Mouse (Mus musculus) bone marrow, adult 2 months (tissue): ENCODE measurements around the gene Olfr457. TPM values are rescaled to one million over a fixed set of nuclear protein-coding genes. Genes with fewer than 3 reads are reported as not detected.
"Not testable (repeated sequence)": the region's sequence is repeated elsewhere in the genome, so short reads cannot be mapped to it uniquely, and the experiment has no call there.

ENCODE experiments used
- H3K27ac ChIP-seq: fragments of 200-500 bp; 2 replicates; pipeline ENCODE4 v1.5.1; 2012; ENCODE audit warnings: low read depth, mild to moderate bottlenecking, control low read depth, inconsistent platforms, low read length; ENCODE audit not compliant: control insufficient read depth, poor library complexity, insufficient read depth
- H3K4me1 ChIP-seq: fragments of 200-500 bp; 2 replicates; pipeline ENCODE4 v1.6.1; 2011; ENCODE audit warnings: low read length; ENCODE audit not compliant: control insufficient read depth, insufficient read depth
- H3K4me3 ChIP-seq: fragments of 200-500 bp; replicated peaks from 2 replicates; pipeline ENCODE3; 2011; ENCODE audit warnings: mild to moderate bottlenecking, low read depth, low read length, control low read depth; ENCODE audit not compliant: control insufficient read depth
- CTCF ChIP-seq: fragments of 200-500 bp; IDR thresholded peaks from 2 replicates; pipeline ENCODE4 v1.5.1; 2011; ENCODE audit warnings: low read length, control low read depth; ENCODE audit not compliant: control insufficient read depth, insufficient read depth
- POLR2A ChIP-seq: fragments of 200-500 bp; IDR thresholded peaks from 2 replicates; pipeline ENCODE4 v1.6.1; 2011; ENCODE audit warnings: low read depth, mild to moderate bottlenecking, control low read depth, low read length, borderline replicate concordance; ENCODE audit not compliant: control insufficient read depth
- WGBS: fragments of 180-500 bp; shearing (Covaris S2); methylation state at CpG from one replicate; pipeline ENCODE4 v1.1.7; 2018; 5-methylcytosine and 5-hydroxymethylcytosine counted together
- polyA plus RNA-seq: library from polyadenylated mRNA; stranded (reverse); fragments of >200 nt; gene quantifications from 2 replicates; pipeline ENCODE4 v1.2.4, GENCODE M21; 2011; ENCODE audit warnings: low replicate concordance; ENCODE audit not compliant: missing spikeins, insufficient read depth, insufficient read length

The Olfr457 gene
- not detected in 2 replicates for polyA plus RNA-seq

DNA sequence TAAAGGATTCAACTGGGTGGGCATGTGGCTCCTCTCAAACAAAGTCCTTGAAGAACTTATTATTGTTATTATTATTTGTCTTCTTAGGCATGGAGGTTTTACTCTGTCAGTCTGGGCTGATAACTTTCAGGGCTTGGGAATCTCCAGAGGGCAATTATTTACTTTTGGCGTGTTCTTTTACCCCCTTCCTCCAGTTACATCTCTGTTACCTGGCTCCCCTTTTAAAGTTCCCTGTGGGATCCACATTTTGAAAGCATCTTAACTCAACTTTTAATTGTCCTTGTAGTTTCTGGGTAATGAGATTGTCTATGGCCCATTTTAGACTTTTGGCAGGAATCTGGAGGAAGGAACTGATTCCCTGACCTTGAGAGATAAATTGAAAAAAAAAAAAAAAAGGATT, at the start of gene Olfr457:
Gene Olfr457 (minus strand): TSS at position 101 of the 400 bp plus-strand sequence.
- Histone ChIP-seq H3K4me3 (no peak within 1 kb of the TSS), H3K4me1 (no peaks in the 10 kb centered on the region), H3K27ac (no peak within 1 kb of the TSS)
- TF ChIP-seq POLR2A (no peak), CTCF (no peak)
- 66% methylated on average over 1 of the region's 1 CpGs for WGBS

DNA sequence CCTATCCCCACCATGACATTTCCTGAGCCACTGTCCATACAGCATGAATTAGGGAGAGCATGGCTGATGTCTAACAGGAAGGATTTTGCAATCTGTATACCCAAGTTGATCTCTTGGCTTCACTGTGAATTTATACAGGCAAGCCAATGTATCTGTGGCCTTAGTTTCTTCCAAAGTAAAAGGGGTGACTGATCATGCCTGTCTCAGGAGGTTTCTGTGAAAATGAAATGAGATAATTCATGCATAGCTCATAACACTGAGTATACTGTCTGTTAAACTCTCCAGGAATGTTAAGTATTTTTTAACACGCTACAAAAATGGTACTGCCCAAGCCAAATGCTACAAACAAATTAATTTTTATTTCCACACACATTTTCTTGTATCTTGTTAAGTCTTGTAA, 37.3 kb upstream of the Olfr457 start:
- Histone ChIP-seq H3K27ac (no peak overlapping the region), H3K4me3 (no peak overlapping the region), H3K4me1 (no peaks in the 10 kb centered on the region)
- WGBS, result 63% methylated on average over 1 of the region's 1 CpGs
- TF ChIP-seq POLR2A, result no peak
- TF ChIP-seq CTCF, result no peak

DNA sequence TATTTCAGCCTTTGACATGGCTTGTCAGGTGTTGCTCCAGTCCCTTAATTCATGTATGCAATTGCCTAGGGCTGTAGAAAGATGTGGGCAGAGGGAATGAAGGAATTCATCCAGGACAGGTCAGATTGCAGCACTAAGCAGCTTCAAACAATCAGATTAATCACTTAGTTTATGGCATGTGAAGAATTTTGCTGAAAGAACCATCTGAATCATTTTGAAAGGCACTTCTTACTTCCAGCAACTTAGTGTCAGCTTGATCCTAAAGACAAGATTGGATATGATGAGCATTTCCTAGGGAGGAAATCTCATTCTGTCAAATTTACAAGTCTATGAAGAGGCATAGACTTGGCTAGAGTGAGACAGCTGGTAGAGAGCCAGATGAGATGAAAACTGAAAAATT, 33.2 kb upstream of the Olfr457 start:
- H3K4me3 ChIP-seq, result no peak overlapping the region
- no peak overlapping the region for H3K27ac ChIP-seq
- no peak for TF ChIP-seq POLR2A
- no peak for TF ChIP-seq CTCF
- no peaks in the 10 kb centered on the region for H3K4me1 ChIP-seq

DNA sequence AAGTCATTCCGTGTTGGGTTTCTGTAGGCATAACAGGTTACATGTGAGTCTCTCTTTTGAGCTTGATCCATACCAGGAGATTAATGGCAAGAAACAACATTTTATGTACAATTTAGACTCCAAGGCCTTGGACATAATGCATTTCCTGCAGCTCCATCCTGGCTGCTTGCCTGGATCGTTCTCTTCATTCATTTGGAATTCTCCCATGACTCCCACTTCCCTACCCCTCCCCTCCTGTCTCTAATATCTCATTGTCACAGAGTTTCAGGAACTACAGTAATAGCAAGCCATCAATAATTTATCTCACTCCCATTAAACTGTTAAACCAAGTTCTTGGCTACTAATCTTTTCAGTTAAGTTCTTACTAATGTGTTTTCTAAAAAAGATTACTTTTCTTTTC, 27.3 kb upstream of the Olfr457 start:
- no peak for TF ChIP-seq CTCF
- TF ChIP-seq POLR2A, result no peak
- Histone ChIP-seq H3K27ac (no peak overlapping the region), H3K4me1 (no peaks in the 10 kb centered on the region), H3K4me3 (no peak overlapping the region)
- 83% methylated on average over 2 of the region's 2 CpGs for WGBS

DNA sequence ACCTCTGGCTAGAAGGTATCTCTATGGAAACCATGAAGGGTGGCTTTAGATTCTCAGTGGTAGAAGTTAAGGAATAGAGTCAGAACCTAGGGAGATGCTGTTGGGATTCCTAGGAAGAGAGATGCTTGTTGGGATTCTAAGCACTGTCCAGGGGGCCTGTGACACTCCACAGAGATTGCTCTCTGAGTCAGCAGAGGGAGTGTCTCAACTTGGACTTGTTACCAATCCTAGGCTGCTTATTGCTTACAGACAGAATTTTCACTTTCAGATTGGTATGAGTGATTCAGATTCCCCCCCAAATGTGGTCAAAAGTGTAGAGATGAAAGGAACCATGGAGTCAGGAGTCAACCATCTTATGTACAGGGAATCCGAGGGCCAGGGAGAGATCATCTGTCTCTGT, 13.6 kb upstream of the Olfr457 start:
- Histone ChIP-seq H3K4me3 (no peak overlapping the region), H3K27ac (no peak overlapping the region), H3K4me1 (no peaks in the 10 kb centered on the region)
- no peak for TF ChIP-seq POLR2A
- no peak for TF ChIP-seq CTCF
- 62% methylated on average over 1 of the region's 1 CpGs for WGBS

DNA sequence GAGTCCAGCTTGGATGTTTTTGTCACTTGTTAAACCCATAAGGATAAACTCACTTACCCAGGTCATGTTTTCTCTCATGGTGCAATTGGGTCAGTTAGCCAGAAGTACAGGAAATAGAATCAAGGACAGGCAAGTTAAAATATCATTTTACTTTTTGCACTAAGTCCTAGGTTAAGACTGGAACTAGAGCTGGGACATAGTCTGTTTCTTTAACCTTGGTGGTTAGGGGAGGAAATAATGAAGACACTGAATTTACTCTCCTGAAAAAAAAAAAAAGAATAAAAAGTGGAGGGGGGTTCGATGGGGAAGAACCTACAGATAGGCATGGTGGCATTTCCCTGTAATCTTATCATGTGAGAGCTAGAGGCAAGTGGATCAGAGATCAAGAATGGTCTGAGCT, 11.0 kb upstream of the Olfr457 start, which contains the start of gene Olfr456:
Gene Olfr456 (minus strand): TSS at position 101 of the 400 bp plus-strand sequence.
- no peak within 1 kb of the TSS for H3K4me3 ChIP-seq
- no peaks in the 10 kb centered on the region for H3K4me1 ChIP-seq
- WGBS, result 74% methylated on average over 1 of the region's 1 CpGs
- no peak within 1 kb of the TSS for H3K27ac ChIP-seq
- TF ChIP-seq CTCF, result no peak
- TF ChIP-seq POLR2A, result no peak

DNA sequence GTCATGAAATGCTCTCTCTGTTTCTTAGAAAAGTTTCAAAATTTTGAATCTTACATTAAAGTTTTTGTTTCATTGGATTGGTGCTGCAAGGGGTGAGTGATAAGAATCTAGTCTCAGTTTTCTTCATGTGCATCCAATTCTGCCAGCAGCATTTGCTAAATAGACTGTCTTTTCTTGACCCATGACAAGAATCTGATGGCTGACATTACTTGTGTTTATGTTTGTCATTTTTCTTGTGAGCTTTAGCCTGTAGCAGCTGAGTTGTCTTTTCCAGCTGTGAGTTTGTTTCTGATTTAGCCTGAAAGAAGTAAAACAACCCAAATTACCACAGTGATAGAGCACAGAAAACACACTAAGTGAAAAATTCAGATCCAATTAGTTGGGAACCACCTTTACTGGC, 8.5 kb upstream of the Olfr457 start:
- Histone ChIP-seq H3K4me1 (no peaks in the 10 kb centered on the region), H3K27ac (no peak overlapping the region), H3K4me3 (no peak overlapping the region)
- TF ChIP-seq CTCF, result no peak
- TF ChIP-seq POLR2A, result no peak

DNA sequence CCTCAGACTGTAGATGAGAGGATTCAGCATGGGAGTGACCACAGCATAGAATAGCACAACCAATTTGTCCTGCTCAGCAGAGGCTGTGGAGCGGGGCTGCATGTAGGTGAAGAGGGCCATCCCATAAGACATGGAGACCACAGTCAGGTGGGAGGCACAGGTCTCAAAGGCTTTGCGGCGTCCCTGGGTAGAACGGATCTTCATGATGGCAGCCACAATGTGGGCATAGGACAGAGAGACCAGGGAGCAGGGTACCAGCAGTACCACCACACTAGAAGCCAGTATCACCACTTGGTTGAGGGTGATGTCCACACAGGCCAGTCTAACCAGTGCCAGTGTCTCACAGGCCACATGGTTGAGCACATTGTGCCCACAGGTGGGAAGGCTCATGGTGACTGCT, 4.8 kb downstream of the Olfr457 start:
- H3K4me3 ChIP-seq, H3K4me1 ChIP-seq, H3K27ac ChIP-seq: not testable (repeated sequence)
- WGBS, result 89% methylated on average over 4 of the region's 4 CpGs

DNA sequence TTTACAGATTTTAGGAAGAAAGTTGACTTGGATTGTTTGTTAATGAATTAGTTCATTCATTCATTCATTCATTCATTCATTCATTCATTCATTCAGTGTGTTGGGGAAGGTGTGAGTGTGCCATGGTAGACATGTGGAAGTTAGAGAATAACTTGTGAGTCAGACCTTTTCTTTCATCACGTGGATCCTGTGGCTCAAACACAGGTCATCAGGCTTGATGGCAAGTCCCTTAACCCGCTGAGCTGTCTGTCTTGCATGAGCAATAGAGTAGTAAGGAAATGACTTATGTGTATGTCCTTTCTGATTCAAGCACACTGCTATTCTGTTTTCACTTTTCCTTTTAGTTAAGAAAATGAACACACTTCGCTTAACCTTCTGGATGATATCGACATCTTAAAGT, 5.6 kb downstream of the Olfr457 start:
- TF ChIP-seq CTCF (no peak), POLR2A (no peak)
- Histone ChIP-seq H3K4me3 (no peak overlapping the region), H3K27ac (no peak overlapping the region), H3K4me1 (no peaks in the 10 kb centered on the region)
- 85% methylated on average over 4 of the region's 4 CpGs for WGBS
